Mouse (Mus musculus) heart, embryonic 10.5 days (tissue): ENCODE measurements around the gene Rsl24d1. TPM values are rescaled to one million over a fixed set of nuclear protein-coding genes. Genes with fewer than 3 reads are reported as not detected.

Experiments
- DNase-seq: peaks from one replicate; pipeline ENCODE4 v3.0.0-alpha.2; 2017; ENCODE audit warnings: low spot score
- H3K27ac ChIP-seq: fragments of 300-500 bp; sonication (generic); 2 replicates; pipeline ENCODE4 v1.5.1; 2016; ENCODE audit warnings: mild to moderate bottlenecking
- H3K27me3 ChIP-seq: fragments of 300-500 bp; sonication (generic); 2 replicates; pipeline ENCODE4 v1.6.1; 2016; ENCODE audit warnings: mild to moderate bottlenecking; ENCODE audit not compliant: poor library complexity, insufficient read depth, severe bottlenecking
- H3K36me3 ChIP-seq: fragments of 300-500 bp; sonication (generic); 2 replicates; pipeline ENCODE4 v1.6.1; 2016; ENCODE audit warnings: mild to moderate bottlenecking, moderate library complexity
- H3K4me1 ChIP-seq: fragments of 300-500 bp; sonication (generic); 2 replicates; pipeline ENCODE4 v1.6.1; 2016; ENCODE audit warnings: mild to moderate bottlenecking
- H3K4me3 ChIP-seq: fragments of 300-500 bp; sonication (generic); 2 replicates; pipeline ENCODE4 v1.5.1; 2016; ENCODE audit warnings: mild to moderate bottlenecking, moderate library complexity
- H3K9me3 ChIP-seq: fragments of 300-500 bp; sonication (generic); 2 replicates; pipeline ENCODE4 v1.6.1; 2016; ENCODE audit warnings: mild to moderate bottlenecking, moderate library complexity
- WGBS: fragments of 180-500 bp; shearing (Covaris S2); methylation state at CpG from one replicate; pipeline ENCODE4 v1.1.7; 2016; 5-methylcytosine and 5-hydroxymethylcytosine counted together
- polyA plus RNA-seq: library from polyadenylated mRNA; unstranded; fragments of >200 nt; fragmentation: Nextera tagmentation; extraction: Ambion mirVana; gene quantifications from 2 replicates; pipeline ENCODE4 v1.2.1, GENCODE M21; 2016

Rsl24d1 gene
- polyA plus RNA-seq, 1 experiment from 2014 or later, result 124 TPM

- H3K27ac ChIP-seq, result no peak overlapping the region
- H3K4me1 ChIP-seq, result no peaks in the 10 kb centered on the region
- WGBS, result 81% methylated on average over 4 of the region's 4 CpGs
Measured at GRCm38 (mm10) chr9:73165631-73166030, 52.4 kb downstream of the Rsl24d1 start.

More at GRCm38 (mm10) chr9:73165631-73166030, 52.4 kb downstream of the Rsl24d1 start:
- H3K4me3 ChIP-seq, result no peak overlapping the region
- no peak for DNase-seq
- peaks cover 4% of the 10 kb centered on the region; the same call in 1 of the 2 replicates for H3K27me3 ChIP-seq
- no peaks in the 10 kb centered on the region for H3K9me3 ChIP-seq
- H3K36me3 ChIP-seq, result no peaks in the 10 kb centered on the region

Other genes with a start within 250 kb of the Rsl24d1 start
- 1.6 and 2.2 TPM in 2 replicates for gene Pygo1, start 187.8 kb upstream of the Rsl24d1 start, polyA plus RNA-seq
- 0.59 and 1.1 TPM in 2 replicates for gene Dyx1c1, start 154.6 kb upstream of the Rsl24d1 start, polyA plus RNA-seq
- not detected in 2 replicates for gene Gm44503, start 154.6 kb upstream of the Rsl24d1 start, polyA plus RNA-seq
- 11.5 and 12.9 TPM in 2 replicates for gene Ccpg1os, start 128.0 kb upstream of the Rsl24d1 start, polyA plus RNA-seq
- 18.3 and 23.5 TPM in 2 replicates for gene Ccpg1, start 128.0 kb upstream of the Rsl24d1 start, polyA plus RNA-seq
- 10.9 and 13.2 TPM in 2 replicates for gene Pigb, start 73.0 kb upstream of the Rsl24d1 start, polyA plus RNA-seq
- gene Rab27a, start 68.6 kb upstream of the Rsl24d1 start, polyA plus RNA-seq, result 3.5 and 5.3 TPM in 2 replicates
- not detected in 2 replicates for gene Khdc3, start 11.6 kb upstream of the Rsl24d1 start, polyA plus RNA-seq
- not detected in 2 replicates for gene Gm20509, start 11.0 kb upstream of the Rsl24d1 start, polyA plus RNA-seq